Comparison of ENCODE assay signal across 8 mouse cellular contexts in the genomic region with DNA sequence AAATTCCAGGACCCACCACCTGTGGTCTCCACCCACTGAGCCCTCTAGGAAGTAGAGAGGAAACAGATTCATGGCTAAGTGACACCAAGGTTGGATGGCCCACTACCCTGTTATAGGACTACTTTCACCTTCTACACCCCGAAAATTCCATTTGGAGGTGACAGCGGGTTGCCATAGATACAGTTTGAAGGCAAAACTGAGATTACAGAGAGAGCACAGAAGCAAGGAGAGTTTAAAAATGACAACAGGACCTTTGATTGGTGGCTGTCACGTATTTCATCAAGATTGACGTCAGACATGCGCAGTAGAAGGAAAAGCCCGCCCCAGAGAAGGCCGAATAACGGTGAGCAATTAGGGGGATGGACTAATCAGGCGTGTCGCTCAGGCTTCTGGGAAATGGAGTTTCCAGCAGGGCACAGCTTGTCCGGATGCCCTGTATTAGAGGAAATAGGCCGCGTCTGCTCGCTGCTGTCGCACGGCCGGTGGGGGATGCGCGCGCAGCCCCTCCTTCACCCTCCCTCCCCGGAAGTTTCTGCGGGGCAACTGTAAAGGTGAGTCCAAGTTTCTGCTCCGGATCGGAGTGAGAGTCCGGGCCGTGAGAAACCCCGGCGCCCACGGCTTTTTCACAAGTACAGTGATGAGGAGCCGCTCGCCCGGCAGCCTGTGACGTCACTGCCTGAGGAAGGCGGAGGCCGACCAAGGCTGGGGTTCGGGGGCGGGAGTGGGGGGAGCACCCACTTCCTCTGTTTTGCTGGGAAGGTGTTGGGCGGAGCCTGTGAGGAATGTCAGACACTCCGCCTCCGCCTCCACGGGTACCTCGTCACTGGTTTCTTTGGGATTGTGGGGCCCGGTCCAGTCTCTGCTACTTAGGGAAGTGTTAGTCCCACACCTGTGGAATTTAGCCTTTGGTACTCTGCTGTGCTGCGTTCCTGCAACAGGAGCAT. TPM values are rescaled to one million over a fixed set of nuclear protein-coding genes. Genes with fewer than 3 reads are reported as not detected.
DNase-seq lines count a peak whose midpoint lies in the region; ATAC-seq lines count a peak whose summit lies in the region.

A gene (plus strand): TSS at position 313 of the 944 bp plus-strand sequence.

- H3K4me2 ChIP-seq in hindbrain, embryonic 16.5 days (ENCODE audit: low read length), result peak within 1 kb of the TSS; percentile 75

- H3K4me3 ChIP-seq in hindbrain, embryonic 16.5 days (ENCODE audit: low read length), result peak within 1 kb of the TSS; percentile 80
- H3K4me3 ChIP-seq in macrophage (ENCODE audit: inconsistent target), result peak within 1 kb of the TSS; percentile 61

- H3K4me1 ChIP-seq in hindbrain, embryonic 16.5 days (ENCODE audit: control insufficient read depth, insufficient read depth, low read depth, low read length), result peaks cover 12% of the 10 kb centered on the region

- peaks cover 2% of the 10 kb centered on the region; the same call in 1 of the 2 replicates for H3K36me3 ChIP-seq in hindbrain, embryonic 16.5 days (ENCODE audit: control insufficient read depth, insufficient read depth, low read length)
- H3K36me3 ChIP-seq in macrophage (ENCODE audit: inconsistent target), result peaks cover 4% of the 10 kb centered on the region; the same call in 1 of the 2 replicates

- ATAC-seq in hindbrain, embryonic 16.5 days, result peak; percentile 96

- peak within 1 kb of the TSS; percentile 73 for H3K9ac ChIP-seq in hindbrain, embryonic 16.5 days (ENCODE audit: low read depth, low read length)

- WGBS in hindbrain, embryonic 16.5 days, result under 1% methylated on average over 39 of the region's 44 CpGs
- WGBS in macrophage (ENCODE audit: missing documents), result under 1% methylated on average over 44 of the region's 44 CpGs

- no peaks in the 10 kb centered on the region for H3K9me3 ChIP-seq in hindbrain, embryonic 16.5 days (ENCODE audit: control insufficient read depth, low read length)

- peaks cover 31% of the 10 kb centered on the region for H3K79me2 ChIP-seq in macrophage (ENCODE audit: inconsistent target)

- DNase-seq in WW6 (ENCODE audit: low read depth, low spot score), result peak; percentile 93
- DNase-seq in cerebellum, postnatal 4 days (ENCODE audit: low spot score in 2 of 2), result peak; percentile 80 to 92
- DNase-seq in gastrocnemius, adult 18-20 months (ENCODE audit: low spot score), result peak; percentile 96
- DNase-seq in left cerebral cortex, adult 18-20 months (ENCODE audit: low spot score in 2 of 2), result peak; percentile 85 to 90
- peak; percentile 96 for DNase-seq in right cerebral cortex, adult 18-20 months
- DNase-seq in urinary bladder, postnatal 10 days (ENCODE audit: low spot score), result peak; percentile 75

- no peaks in the 10 kb centered on the region for H3K27me3 ChIP-seq in hindbrain, embryonic 16.5 days (replicated peaks; ENCODE audit: control insufficient read depth, insufficient read depth, low read length)

- peak within 1 kb of the TSS; percentile 81 for H3K27ac ChIP-seq in hindbrain, embryonic 16.5 days (ENCODE audit: low read depth, low read length)
- H3K27ac ChIP-seq in macrophage, result peak within 1 kb of the TSS; percentile 69

RNA-seq across cellular contexts. Expression of the gene that starts here (rescaled TPM):
- 10 to 100 TPM; 19.5 to 19.8 TPM for total RNA-seq in gastrocnemius, adult 18-20 months (2021)
- 31.2 and 34.0 TPM in 2 replicates for polyA plus RNA-seq in hindbrain, embryonic 16.5 days (2015; fragmentation: Nextera tagmentation; extraction: Ambion mirVana)
- 10 to 100 TPM; 25.5 to 26.5 TPM for total RNA-seq in left cerebral cortex, adult 18-20 months (2021)
- 100 to 1,000 TPM in 2 of 26 experiments, 10 to 100 TPM in 24; 40.0 to 125 (median 68.7) TPM for total RNA-seq in macrophage (2018; cell fraction: chromatin; rRNA removed)
- 10 to 100 TPM; 24.5 to 46.9 (median 41.9) TPM for total RNA-seq in macrophage (2018; cell fraction: cytosol; rRNA removed)
- 10 to 100 TPM; 28.3 to 78.2 (median 43.7) TPM for total RNA-seq in macrophage (2018; cell fraction: nucleus; rRNA removed)
- 25.2 to 68.8 TPM (median 45.1 TPM) in 3 replicates for polyA plus RNA-seq in macrophage (2018)

Comparison
In these comparisons a context has a peak if more than half of its experiments do, and no peak if none do; other contexts are left out.
1. Peak in every context shown above with its lines: DNase-seq, ATAC-seq, H3K4me3 ChIP-seq and H3K27ac ChIP-seq.